Mouse (Mus musculus) heart, adult 9 months (tissue): ENCODE data around the gene Macrod2.

Experiments
- DNase-seq, 2 experiments: peaks; one replicate each; pipeline ENCODE4 v3.0.0; 2022; ENCODE audit warnings: low spot score in 2 of 2

Gene Macrod2

GRCm38 (mm10) chr2:141472791-141473190 is 1077.7 kb downstream of the Macrod2 start:
- DNase-seq: no peak

DNA sequence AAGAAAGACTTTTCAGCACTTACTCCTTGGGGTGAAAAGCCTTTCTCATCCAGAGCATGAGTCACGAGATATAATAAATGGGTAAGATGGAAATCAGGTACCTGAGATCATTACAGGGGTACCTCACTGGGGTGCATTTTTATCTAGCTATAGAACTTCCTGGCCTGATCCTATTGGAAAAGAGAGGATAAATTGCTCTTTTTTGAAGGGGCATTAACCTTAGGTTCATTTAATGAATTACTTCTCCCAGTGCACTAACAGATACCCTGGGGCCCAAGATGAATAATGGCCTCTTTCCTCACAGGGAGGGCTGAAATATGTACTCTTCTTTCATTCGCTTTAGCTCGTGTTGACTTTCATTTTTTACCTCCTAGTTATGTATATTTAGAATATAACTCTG is 1082.5 kb downstream of the Macrod2 start:
- DNase-seq: no peak

DNA sequence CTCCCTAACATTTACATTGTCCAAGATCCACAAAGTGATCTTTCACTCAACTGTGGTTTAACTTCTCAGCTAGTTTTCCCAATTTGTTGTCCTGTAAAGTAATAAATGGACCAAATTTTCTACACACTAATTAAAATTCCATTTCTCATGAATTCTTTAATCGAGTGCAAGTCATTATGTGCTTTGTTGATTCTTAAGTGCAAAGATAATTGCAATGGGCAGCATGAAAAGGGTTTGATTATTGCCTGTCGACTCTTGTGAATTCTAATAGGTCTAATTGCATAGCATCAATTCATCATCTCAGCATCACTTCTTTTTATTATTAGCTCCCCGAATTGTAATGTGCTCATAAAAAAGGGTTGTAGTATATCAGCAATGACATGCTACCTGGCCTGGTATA is 1095.4 kb downstream of the Macrod2 start:
- DNase-seq: no peak

DNA sequence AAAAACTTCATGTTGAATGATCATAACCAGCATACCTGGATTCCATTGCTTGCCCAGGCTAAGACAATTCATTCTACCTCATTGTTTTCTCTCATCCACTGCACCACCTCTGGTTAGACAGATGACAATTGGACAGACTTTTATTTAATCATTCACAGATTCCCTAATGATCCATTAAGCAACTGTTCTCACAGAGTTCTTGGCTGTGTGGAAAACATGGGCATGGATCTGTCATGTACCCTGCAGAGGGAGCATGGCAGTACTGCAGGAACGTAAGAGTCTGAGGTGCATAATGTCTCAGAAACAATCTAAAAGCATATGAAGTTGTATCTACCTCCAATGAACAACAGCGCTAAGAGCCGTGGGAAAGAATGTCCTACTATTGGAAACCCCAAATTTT is 1110.3 kb downstream of the Macrod2 start:
- DNase-seq: no peak

- no peak for DNase-seq
These were observed 1113.1 kb downstream of the Macrod2 start for GRCm38 (mm10) chr2:141507929-141508897.

DNA sequence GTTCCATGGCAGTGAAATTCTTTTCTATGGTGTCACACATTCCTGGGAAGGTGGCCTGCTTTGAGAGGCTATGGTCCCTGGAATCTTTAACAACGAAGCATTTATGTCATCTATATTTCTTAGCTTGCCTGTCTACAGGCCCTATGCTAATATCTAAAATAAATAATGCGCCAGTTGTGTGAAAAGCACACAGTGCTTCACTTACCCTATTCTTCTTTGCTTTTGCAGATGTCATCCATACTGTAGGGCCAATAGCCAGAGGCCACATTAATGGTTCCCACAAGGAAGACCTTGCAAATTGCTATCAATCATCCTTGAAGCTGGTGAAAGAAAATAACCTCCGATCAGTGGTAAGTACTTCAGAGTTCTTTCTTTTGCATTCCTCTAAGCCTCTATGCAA is 1119.9 kb downstream of the Macrod2 start:
- no peak for DNase-seq

DNA sequence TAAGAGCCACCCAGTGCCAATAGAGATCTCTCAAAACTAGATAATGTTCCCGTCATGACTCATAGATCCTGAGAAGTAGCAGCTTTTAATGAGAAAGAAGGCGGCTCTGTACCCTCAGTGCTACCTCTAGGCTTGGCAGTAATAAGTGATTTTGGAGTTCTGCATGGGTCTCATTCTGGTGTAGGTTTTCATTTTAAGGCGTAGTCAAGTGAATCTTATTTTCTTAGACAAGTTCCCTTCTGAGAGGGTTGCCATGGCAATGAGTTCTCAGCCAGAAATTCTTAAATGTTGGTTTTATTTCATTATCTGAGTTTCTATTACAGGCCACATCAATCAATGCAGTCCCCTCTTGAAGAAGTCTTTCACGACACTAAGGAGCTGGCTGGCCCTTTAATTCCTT is 1127.0 kb downstream of the Macrod2 start:
- DNase-seq: no peak

- no peak for DNase-seq
These were observed 1150.8 kb downstream of the Macrod2 start for GRCm38 (mm10) chr2:141545877-141546276.

DNA sequence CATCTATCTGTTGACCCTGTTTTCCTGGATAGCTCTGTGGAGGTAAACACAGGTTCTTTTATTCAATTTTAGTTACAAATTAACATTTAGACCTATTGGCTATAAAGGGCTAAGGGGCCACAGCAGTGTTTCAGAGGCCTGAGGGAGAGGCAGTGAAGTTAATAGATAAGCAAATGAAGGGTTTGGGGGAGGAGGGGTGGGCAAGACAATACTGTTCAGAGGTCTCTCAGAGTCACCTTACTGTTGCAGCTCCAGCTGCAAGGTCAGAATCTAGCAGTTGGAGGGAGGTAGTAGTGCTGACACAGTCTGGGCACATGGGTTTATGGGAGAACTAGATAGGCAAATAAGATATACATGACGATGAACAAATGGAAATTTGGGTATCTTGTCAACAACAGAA is 1156.6 kb downstream of the Macrod2 start:
- no peak for DNase-seq

DNA sequence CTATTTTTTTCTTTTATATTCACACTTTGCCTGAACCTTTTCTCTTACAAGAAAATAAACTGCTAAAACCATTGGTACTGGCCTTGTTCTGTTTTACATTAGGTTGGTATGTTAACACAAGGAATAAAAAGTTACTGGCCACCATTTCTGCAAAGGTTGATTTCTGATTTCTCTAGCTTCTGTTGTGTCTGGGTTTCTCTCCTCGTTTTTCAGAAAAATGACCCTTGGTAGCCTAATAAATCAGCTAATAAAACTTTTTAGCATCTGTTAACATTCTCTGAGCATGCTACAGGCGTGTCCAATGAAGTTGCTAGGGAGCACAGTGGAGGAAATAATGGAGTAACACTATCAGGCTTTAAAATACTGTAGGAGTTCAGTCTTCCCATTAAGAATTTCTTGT is 1161.6 kb downstream of the Macrod2 start:
- DNase-seq: no peak

- no peak for DNase-seq
These were observed 1163.2 kb downstream of the Macrod2 start for GRCm38 (mm10) chr2:141558242-141558827.

- no peak for DNase-seq
These were observed 1170.9 kb downstream of the Macrod2 start for GRCm38 (mm10) chr2:141565986-141566385.

DNA sequence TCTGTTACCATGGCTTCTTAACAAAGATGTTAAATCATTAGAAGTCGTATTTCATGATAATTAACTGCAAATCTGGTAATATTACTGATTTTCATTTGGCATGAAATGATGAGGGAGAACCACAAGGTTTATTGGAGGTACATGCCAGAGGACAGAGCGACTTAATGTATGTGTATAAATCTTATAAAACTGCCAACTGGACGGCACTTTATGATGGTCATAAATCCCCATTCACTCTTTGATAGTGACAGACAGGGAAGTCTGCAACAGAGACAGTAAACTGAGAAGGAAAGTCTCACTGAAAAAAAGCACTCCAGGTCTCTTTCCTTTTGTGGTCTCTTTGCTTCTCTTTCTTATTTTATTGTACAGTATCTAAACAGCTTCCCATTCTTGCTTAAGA is 1176.3 kb downstream of the Macrod2 start:
- DNase-seq: no peak

GRCm38 (mm10) chr2:141578206-141578605 is 1183.1 kb downstream of the Macrod2 start:
- DNase-seq: no peak

DNA sequence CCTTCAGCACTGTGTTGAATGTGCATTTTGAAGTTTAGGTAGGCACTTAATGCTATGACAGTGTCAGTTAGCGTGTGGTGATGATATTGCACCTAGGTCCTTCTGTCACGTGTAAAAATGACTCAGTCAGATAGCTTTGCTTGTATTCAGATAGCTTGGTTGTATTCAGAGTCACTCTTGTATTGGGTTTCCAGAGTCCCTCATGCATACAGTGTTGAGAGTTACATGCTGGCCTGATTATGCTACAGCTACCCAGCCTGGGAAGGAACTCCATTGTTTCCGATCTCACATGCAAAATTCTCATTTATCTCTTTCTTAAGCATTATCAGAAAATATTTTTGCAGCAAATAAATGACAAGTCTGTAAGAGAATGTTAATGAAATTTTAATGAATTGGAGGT is 1187.3 kb downstream of the Macrod2 start:
- DNase-seq: no peak

- DNase-seq: no peak
These were observed 1187.8 kb downstream of the Macrod2 start for GRCm38 (mm10) chr2:141582933-141583332.

- DNase-seq: peak; percentile 1 to 6
These were observed 1192.2 kb downstream of the Macrod2 start for GRCm38 (mm10) chr2:141587290-141587689.

DNA sequence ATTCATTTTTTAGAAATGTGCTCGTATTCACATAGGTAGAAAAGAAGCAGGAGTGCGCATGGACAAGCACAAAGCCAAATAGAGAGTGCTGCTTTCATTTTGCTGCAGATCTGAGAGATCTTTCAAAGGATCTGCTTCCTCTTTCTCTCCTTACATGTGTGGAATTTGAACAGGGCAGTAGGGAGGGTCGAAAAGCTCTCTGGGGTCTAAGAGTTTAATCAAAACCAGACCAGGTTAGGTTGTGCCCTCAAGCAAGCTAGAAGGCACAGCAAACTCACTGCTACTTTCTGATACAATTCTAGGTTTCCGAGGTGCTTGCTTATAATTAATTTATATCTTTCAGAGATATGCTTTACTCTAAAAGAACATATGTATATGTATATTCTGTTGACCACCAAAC is 1196.2 kb downstream of the Macrod2 start:
- DNase-seq: no peak

- DNase-seq: no peak
These were observed 1199.7 kb downstream of the Macrod2 start for GRCm38 (mm10) chr2:141594811-141595210.

GRCm38 (mm10) chr2:141617721-141618120 is 1222.6 kb downstream of the Macrod2 start:
- no peak for DNase-seq

- no peak for DNase-seq
These were observed 1223.1 kb downstream of the Macrod2 start for GRCm38 (mm10) chr2:141618257-141618656.

GRCm38 (mm10) chr2:141664051-141664450 is 1268.9 kb downstream of the Macrod2 start:
- DNase-seq: no peak

DNA sequence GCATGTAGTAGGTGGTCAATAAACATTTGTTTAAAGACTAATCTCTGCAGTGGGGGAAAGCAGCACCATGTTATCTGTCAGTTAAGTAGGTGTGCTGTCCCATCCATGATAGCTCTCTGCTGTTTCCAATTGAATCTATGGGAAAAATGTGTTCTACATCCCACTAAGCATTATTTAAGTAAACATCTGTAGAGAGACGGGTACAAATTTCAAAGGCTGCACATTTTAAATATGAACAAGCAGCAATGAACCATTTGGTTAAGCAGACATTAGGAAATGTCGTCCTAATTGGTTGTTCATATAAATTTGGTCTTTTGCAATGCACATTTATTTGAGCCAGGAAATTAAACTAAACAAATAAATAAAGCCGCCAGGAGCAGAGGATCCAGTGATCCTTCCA is 1277.7 kb downstream of the Macrod2 start:
- DNase-seq: no peak
